Mouse (Mus musculus): ENCODE data around the gene Mrpl14. TPM values are rescaled to one million over a fixed set of nuclear protein-coding genes. Genes with fewer than 3 reads are reported as not detected.

Mrpl14 gene
- total and polyA plus RNA-seq, 2 experiments: 86.3 to 224 TPM

DNA sequence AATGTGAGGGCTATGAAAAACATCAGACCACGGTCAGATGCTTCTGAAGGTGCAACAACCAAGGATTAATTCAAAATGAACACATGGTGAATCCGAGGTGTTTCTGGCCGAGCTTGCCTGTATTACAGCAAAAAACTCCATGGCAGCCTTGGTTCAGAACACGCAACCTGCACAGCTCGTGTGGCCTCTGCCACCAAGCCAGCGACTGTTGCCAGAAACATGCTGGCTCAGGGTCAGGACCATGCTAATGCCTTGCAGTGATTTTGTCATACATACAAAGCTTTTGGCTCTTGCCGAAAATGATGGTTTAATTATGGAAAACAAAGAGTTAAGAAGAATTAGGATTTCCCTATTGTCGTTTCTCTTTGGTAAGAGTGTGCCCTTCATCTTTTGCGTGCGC lies 18.1 kb upstream of the Mrpl14 start:
- no peak for DNase-seq (ENCODE audit: extremely low read depth, low read depth, low spot score)
- Histone ChIP-seq H3K4me3 (ENCODE audit: insufficient read depth, low read depth, low read length) (no peak overlapping the region), H3K79me2 (ENCODE audit: control insufficient read depth, insufficient read depth, low read length) (no peaks in the 10 kb centered on the region), H3K9ac (ENCODE audit: low read depth, low read length) (no peak overlapping the region), H3K4me1 (ENCODE audit: control insufficient read depth, insufficient read depth, low read length) (no peaks in the 10 kb centered on the region), H3K36me3 (ENCODE audit: control insufficient read depth, insufficient read depth, low read length) (peaks cover 3% of the 10 kb centered on the region), H3K27ac (replicated peaks; ENCODE audit: insufficient read depth, low read depth, low read length) (no peak overlapping the region), H3K27me3 (ENCODE audit: control insufficient read depth, insufficient read depth, low read length) (no peaks in the 10 kb centered on the region)
- no peak for TF ChIP-seq CTCF (IDR thresholded peaks at IDR 0.05; ENCODE audit: low read depth, low read length)
- no peak for TF ChIP-seq POLR2A (IDR thresholded peaks at IDR 0.05; ENCODE audit: extremely low read depth, insufficient read depth, low read length)
- WGBS: 83% methylated on average over 10 of the region's 10 CpGs

DNA sequence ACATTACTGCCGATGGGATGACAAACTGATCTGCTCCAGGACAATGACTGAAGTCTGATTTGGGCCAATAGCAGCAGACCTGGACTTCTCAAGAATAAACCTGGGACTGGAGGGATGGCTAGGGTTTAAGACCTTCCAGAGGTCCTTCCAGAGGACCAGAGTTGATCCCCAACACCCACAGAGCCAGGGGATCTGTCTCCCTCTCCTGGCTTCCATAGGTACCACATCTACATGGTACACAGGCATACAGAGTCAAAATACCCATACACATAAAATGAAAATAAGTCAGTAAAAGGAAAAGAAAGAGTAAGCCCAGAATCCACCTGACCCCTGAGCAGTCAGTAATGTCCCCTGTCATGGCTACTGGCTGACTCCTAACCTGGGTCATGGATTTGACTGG lies 14.3 kb upstream of the Mrpl14 start:
- Histone ChIP-seq H3K79me2 (ENCODE audit: control insufficient read depth, insufficient read depth, low read length) (no peaks in the 10 kb centered on the region), H3K4me1 (ENCODE audit: control insufficient read depth, insufficient read depth, low read length) (no peaks in the 10 kb centered on the region), H3K9ac (ENCODE audit: low read depth, low read length) (no peak overlapping the region), H3K4me3 (ENCODE audit: insufficient read depth, low read depth, low read length) (no peak overlapping the region), H3K27ac (replicated peaks; ENCODE audit: insufficient read depth, low read depth, low read length) (no peak overlapping the region), H3K27me3 (ENCODE audit: control insufficient read depth, insufficient read depth, low read length) (no peaks in the 10 kb centered on the region), H3K36me3 (ENCODE audit: control insufficient read depth, insufficient read depth, low read length) (peaks cover 11% of the 10 kb centered on the region)
- 98% methylated on average over 1 of the region's 1 CpGs for WGBS
- no peak for DNase-seq (ENCODE audit: extremely low read depth, low read depth, low spot score)
- 0 out of 2 replicates have a peak, but pooled peaks have one; percentile 3 for TF ChIP-seq CTCF (IDR thresholded peaks at IDR 0.05; ENCODE audit: low read depth, low read length)
- no peak for TF ChIP-seq POLR2A (IDR thresholded peaks at IDR 0.05; ENCODE audit: extremely low read depth, insufficient read depth, low read length)

DNA sequence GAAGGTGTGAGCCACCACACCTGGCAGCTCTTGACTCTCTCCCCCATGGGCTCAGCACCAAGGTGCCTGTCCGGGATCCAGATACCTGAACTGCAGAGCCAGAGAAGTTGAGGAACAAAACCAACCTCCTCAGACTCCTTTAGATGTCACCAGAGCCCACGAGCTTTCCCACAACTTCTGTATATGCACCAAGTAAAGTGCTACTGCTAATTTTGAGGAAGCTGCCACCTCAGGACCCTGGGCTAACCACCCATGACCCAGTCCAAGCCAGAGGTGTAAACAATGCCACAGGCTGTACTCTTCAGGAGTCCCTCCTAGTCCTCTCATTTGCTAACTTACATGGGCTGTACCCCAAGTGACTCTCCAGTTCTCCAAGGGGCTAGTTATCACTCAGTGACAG lies 13.5 kb upstream of the Mrpl14 start:
- Histone ChIP-seq H3K4me1 (ENCODE audit: control insufficient read depth, insufficient read depth, low read length) (no peaks in the 10 kb centered on the region), H3K27me3 (ENCODE audit: control insufficient read depth, insufficient read depth, low read length) (no peaks in the 10 kb centered on the region), H3K4me3 (ENCODE audit: insufficient read depth, low read depth, low read length) (no peak overlapping the region), H3K27ac (replicated peaks; ENCODE audit: insufficient read depth, low read depth, low read length) (no peak overlapping the region), H3K9ac (ENCODE audit: low read depth, low read length) (no peak overlapping the region), H3K36me3 (ENCODE audit: control insufficient read depth, insufficient read depth, low read length) (peaks cover 13% of the 10 kb centered on the region), H3K79me2 (ENCODE audit: control insufficient read depth, insufficient read depth, low read length) (no peaks in the 10 kb centered on the region)
- TF ChIP-seq POLR2A (IDR thresholded peaks at IDR 0.05; ENCODE audit: extremely low read depth, insufficient read depth, low read length) (no peak), CTCF (IDR thresholded peaks at IDR 0.05; ENCODE audit: low read depth, low read length) (no peak)
- 83% methylated on average over 2 of the region's 2 CpGs for WGBS
- no peak for DNase-seq (ENCODE audit: extremely low read depth, low read depth, low spot score)

DNA sequence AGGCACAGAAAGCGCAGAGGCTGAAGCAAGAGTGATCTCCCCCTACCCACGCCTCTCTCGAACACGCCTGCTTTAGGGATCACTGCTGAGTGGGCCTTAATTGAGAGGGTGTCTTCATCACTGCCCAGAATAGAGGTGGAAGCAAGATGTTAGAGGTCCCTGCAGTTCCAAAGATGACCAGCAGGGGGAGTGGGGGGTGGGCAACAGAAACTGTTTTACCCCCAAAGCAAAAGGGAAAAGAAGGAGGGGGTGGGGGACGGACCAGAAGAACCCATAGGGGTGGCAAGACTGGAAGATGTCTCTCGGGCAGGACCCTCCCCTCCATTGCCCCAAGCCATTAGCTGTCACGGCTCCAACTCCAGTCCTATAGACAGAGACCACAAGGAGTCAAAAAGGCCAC lies 8.0 kb upstream of the Mrpl14 start:
- Histone ChIP-seq H3K36me3 (ENCODE audit: control insufficient read depth, insufficient read depth, low read length) (peaks cover 8% of the 10 kb centered on the region; the same call in 1 of the 2 replicates), H3K27me3 (ENCODE audit: control insufficient read depth, insufficient read depth, low read length) (no peaks in the 10 kb centered on the region), H3K4me3 (ENCODE audit: insufficient read depth, low read depth, low read length) (no peak overlapping the region), H3K79me2 (ENCODE audit: control insufficient read depth, insufficient read depth, low read length) (peaks cover 7% of the 10 kb centered on the region; the same call in 1 of the 2 replicates), H3K27ac (replicated peaks; ENCODE audit: insufficient read depth, low read depth, low read length) (no peak overlapping the region), H3K9ac (ENCODE audit: low read depth, low read length) (no peak overlapping the region), H3K4me1 (ENCODE audit: control insufficient read depth, insufficient read depth, low read length) (no peaks in the 10 kb centered on the region)
- TF ChIP-seq CTCF (IDR thresholded peaks at IDR 0.05; ENCODE audit: low read depth, low read length) (peak; percentile 64), POLR2A (IDR thresholded peaks at IDR 0.05; ENCODE audit: extremely low read depth, insufficient read depth, low read length) (no peak)
- 52% methylated on average over 7 of the region's 7 CpGs for WGBS
- no peak for DNase-seq (ENCODE audit: extremely low read depth, low read depth, low spot score)

DNA sequence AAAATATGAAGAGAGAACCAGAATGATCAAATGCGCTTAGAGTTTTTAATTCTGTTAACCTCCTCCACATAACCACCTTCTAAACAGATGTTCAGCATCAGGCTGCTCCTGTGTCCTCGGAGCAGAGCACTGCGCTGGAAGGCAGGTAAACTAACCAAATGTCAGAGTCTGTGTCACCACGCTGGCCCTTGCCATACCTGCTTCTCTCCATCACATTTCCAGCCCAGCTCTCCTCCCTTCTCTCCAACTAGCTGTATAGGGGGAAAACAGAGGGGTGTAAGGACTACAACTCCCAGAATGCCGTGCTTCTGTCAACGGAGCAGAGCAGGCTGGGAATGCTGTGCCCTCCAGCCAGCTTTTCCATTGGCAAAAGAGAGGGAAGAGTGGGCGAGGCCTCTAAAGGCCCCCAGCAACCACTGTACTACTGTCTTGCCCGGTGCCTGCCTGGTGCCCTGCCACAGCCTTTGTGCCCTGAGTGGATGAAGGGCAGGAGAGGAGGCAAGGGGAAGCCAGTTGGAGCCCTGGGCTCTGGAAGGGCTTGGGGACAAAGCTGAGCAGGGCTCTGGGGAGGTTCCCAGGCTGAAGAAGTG lies 5.6 kb upstream of the Mrpl14 start:
- Histone ChIP-seq H3K36me3 (ENCODE audit: control insufficient read depth, insufficient read depth, low read length) (peaks cover 2% of the 10 kb centered on the region; the same call in 1 of the 2 replicates), H3K79me2 (ENCODE audit: control insufficient read depth, insufficient read depth, low read length) (peaks cover 28% of the 10 kb centered on the region; the same call in 1 of the 2 replicates), H3K4me1 (ENCODE audit: control insufficient read depth, insufficient read depth, low read length) (peaks cover 6% of the 10 kb centered on the region), H3K4me3 (ENCODE audit: insufficient read depth, low read depth, low read length) (no peak overlapping the region), H3K27ac (replicated peaks; ENCODE audit: insufficient read depth, low read depth, low read length) (no peak overlapping the region), H3K9ac (ENCODE audit: low read depth, low read length) (no peak overlapping the region), H3K27me3 (ENCODE audit: control insufficient read depth, insufficient read depth, low read length) (no peaks in the 10 kb centered on the region)
- TF ChIP-seq POLR2A (IDR thresholded peaks at IDR 0.05; ENCODE audit: extremely low read depth, insufficient read depth, low read length) (no peak), CTCF (IDR thresholded peaks at IDR 0.05; ENCODE audit: low read depth, low read length) (no peak)
- DNase-seq (ENCODE audit: extremely low read depth, low read depth, low spot score): no peak
- 66% methylated on average over 8 of the region's 8 CpGs for WGBS

DNA sequence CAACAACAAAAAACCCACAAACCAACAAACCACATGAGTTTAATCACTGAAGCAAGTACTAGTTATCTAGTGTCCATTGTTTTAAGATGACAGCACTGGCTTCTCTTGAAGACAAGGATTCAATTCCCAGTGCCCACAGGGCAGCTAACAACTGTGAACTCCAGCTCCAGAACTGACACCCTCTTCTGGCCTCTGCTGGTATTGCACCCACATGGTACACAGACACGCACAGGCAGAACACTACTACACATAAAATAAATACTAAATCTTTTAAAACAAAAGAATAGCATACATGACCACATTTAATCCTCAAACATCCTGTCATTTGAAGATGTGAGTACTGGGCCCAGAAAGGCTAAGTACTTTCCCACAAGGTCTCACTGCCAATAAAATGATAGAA lies 4.5 kb upstream of the Mrpl14 start:
- Histone ChIP-seq H3K9ac (ENCODE audit: low read depth, low read length) (no peak overlapping the region), H3K36me3 (ENCODE audit: control insufficient read depth, insufficient read depth, low read length) (peaks cover 2% of the 10 kb centered on the region; the same call in 1 of the 2 replicates), H3K27me3 (ENCODE audit: control insufficient read depth, insufficient read depth, low read length) (no peaks in the 10 kb centered on the region), H3K4me3 (ENCODE audit: insufficient read depth, low read depth, low read length) (no peak overlapping the region), H3K27ac (replicated peaks; ENCODE audit: insufficient read depth, low read depth, low read length) (no peak overlapping the region), H3K4me1 (ENCODE audit: control insufficient read depth, insufficient read depth, low read length) (peaks cover 6% of the 10 kb centered on the region), H3K79me2 (ENCODE audit: control insufficient read depth, insufficient read depth, low read length) (peaks cover 37% of the 10 kb centered on the region)
- 100% methylated on average over 1 of the region's 1 CpGs for WGBS
- no peak for DNase-seq (ENCODE audit: extremely low read depth, low read depth, low spot score)
- TF ChIP-seq CTCF (IDR thresholded peaks at IDR 0.05; ENCODE audit: low read depth, low read length) (peak; percentile 42; the same call in 1 of the 2 replicates), POLR2A (IDR thresholded peaks at IDR 0.05; ENCODE audit: extremely low read depth, insufficient read depth, low read length) (no peak)

All from liver, adult 2 months (tissue).